Mouse (Mus musculus): ENCODE measurements around the gene Grk2.
"Not testable (repeated sequence)": the region's sequence is repeated elsewhere in the genome, so short reads cannot be mapped to it uniquely, and the experiment has no call there.

Grk2 gene

GRCm38 (mm10) chr19:4268566-4269361, 37.3 kb downstream of the Grk2 start, which contains the start of gene Ssh3:
TSS of gene Ssh3 (minus strand) at chr19:4269180.
- peak; percentile 83 to 85 for DNase-seq

- no peak for DNase-seq
These were observed 40.1 kb downstream of the Grk2 start for GRCm38 (mm10) chr19:4265956-4266355.

DNA sequence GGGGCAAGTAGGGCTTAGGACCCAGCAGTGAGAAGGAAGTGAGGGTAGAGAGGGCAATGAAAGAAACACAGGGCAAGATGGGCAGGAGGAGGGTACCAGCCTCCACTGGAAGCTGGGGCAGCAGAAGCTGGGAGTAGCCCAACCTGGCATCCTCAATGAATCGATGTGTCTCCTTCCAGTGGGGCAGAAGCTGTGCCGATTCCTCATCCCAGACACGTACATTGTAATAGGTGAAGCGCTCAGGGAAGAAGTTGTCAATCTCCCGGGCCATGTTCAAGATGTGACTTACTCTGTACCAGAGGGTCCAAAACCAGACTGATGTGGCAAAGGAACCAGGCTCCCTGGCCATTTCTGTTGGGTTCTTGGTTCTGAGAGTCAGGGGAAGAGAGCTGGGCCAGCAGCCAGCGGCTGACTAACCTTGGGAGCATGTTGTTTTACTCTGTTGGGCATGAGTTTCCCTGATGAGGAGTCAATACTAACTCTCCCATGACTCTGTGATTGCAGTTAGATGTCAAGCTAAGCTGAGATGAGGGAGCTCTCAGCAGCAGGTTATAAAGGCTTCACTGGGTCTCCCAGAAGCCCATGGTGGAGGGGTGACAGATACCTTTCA, 41.7 kb downstream of the Grk2 start:
- no peak for DNase-seq

DNA sequence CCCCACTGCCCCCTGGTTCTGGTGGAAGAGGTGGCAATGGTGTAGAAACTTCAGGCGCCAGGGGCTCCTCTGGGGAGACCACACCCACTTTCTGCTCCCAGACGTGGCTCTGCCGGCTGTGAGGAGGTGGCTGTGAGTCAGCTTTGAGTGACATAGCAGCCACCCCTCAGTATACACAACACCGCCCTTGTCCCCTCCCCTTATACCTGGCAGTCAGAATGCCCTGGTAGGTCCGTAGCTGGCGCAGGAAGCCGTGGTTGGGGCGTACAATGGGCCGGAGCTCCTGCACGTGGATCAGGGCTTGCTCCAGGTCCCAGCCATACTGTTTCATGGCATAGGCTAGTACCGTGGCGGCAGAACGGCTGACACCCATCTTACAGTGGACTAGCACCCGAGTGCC, 42.3 kb downstream of the Grk2 start:
- no peak for DNase-seq

GRCm38 (mm10) chr19:4262756-4263155, 43.3 kb downstream of the Grk2 start:
- no peak for DNase-seq

DNA sequence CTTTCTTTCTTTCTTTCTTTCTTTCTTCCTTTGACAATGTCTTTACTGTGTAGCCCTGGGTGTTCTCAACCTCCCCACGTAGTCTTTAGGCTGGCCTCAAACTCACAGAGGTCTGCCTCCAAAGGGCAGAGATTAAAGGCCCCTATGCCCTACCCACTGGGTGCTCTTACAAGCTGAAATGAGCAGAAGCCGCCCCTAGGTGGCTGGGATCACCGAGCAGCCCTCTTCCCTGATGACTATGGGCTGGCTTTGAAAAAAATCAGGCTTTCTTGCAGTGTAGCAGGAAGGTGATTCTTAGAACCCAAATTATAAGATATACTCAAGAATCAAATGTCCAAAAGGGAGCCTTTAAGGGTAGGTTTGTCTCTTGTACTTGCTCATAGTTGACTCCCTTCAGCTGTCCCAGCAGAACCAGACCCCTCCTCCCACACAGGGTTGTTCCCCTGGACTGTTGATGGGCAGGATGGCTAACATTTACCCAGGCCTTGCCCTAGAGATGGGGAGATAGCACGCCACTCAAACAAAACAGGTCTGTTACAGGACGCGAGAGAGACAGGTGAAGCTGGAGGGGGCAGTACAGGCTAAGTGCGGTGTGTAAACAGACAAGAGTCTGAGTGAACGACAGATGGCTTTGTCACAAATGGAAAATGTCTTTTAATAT, 44.9 kb downstream of the Grk2 start:
- no peak for DNase-seq

- no peak for DNase-seq
These were observed 48.1 kb downstream of the Grk2 start for GRCm38 (mm10) chr19:4257897-4258252.

GRCm38 (mm10) chr19:4257216-4257896, 48.7 kb downstream of the Grk2 start:
- DNase-seq: peak; percentile 94 to 95

DNA sequence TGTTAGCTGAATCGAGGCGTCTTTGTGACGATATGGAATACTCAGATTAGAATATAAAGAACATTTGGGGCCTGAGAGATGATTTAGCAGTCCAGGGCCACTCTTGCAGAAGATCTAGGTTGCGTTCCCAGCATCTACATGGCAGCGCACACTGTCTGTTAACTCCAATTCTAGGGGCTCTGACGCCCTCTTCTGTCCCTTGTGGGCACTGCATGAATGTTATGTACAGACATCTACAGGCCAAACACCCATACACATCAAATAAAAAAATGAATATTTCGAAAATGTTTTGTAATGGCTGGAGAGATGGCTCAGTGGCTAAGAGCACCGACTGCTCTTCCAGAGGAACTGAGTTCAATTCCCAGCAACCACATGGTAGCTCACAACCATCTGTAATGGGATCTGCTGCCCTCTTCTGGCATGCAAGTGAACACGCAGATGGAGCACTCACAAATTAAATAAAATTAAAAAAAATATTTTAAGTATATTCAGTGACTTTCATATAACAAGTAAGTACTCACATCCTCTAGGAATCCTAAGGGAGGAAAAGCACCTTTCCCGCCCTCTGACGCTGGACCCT, 50.3 kb downstream of the Grk2 start:
- DNase-seq: no peak

GRCm38 (mm10) chr19:4254230-4254629, 51.8 kb downstream of the Grk2 start:
- no peak for DNase-seq

- not testable (repeated sequence) for DNase-seq
These were observed 57.3 kb downstream of the Grk2 start for GRCm38 (mm10) chr19:4248683-4249082.

DNA sequence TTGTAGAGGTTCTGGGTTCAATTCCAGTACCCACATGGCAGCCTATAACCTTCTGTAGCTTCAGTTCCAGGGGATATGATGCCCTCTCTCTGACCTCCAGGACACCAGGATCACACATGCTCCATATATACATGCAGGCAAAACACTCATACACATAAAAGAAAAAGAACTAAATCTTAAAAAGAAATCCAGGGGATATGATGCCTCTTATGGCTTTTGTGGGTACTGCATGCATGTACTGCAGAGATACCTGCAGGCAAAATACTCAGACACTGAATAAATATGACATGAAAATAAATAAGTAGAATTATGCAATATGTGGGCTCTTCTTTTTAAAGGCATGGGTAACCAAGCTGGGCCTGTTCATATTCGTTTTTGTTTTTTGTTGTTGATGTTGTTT, 59.0 kb downstream of the Grk2 start:
- no peak for DNase-seq

DNA sequence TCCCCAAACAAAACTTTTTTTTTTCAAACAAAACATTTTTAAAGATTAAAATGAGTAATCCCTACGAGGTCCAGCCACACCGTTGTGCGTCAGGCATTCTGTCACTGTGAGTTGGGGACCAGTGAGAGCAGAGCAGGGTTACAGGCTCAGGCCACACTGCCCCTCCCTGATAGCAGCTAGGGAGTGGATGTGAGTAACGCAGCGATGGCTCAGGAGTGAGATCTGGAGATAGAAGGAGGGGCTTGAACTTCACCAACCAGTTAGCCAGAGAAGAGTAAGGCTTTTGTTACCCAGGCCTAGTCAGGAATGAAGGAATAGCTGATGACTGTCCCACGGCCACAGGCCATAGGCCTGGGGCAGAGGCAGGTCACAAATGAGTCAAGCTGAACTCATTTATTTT, 61.2 kb downstream of the Grk2 start:
- no peak for DNase-seq

DNA sequence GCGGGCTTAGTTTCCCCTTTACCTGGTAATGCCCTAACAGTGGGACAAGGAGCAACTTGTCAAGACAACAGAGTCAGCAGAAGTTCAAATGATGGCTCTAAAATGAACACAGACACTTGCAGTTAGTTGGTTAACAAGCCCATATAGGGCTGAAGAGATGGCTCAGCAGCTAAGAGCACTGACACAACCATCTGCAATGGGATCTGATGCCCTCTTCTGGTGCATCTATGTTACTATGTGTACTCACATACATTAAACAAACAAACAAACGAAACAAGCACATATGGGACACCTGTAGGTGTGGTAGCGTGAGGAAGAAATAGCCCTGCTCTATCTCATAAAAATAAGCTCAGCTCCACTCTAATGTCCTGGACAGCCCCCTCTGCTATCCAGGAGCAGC, 63.6 kb downstream of the Grk2 start:
- no peak for DNase-seq

DNA sequence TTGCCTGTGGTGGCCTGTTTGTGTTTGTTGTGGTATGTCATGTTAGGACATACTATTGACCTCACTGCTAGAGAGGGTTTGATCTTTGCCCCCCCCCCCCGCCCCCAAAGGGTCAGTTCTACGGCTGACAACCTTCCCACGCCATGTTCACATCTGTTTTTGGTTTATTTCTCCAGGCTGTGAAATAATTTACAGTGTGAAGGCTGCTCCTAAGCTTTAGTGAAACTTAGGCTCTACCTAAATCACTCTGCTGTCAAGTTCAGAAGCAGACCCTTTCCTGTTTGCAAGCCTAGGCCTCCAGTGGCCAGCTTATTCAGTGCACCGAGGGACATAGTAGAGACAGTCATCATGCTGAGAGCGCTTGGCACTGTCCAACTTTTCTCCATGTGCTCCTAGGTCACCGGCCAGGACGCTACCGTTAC, 65.8 kb downstream of the Grk2 start:
- no peak for DNase-seq

Data from cerebellum, adult 18-20 months (tissue).